Mouse (Mus musculus): Measurements from ENCODE around the gene Cdk20. TPM values are rescaled to one million over a fixed set of nuclear protein-coding genes. Genes with fewer than 3 reads are reported as not detected.

Gene Cdk20
- polyA plus RNA-seq, 1 experiment from 2014 or later: 4.0 TPM

- no peak overlapping the region for H3K27ac ChIP-seq (ENCODE audit: poor library complexity, severe bottlenecking)
- WGBS: 83% methylated on average over 6 of the region's 6 CpGs
- no peaks in the 10 kb centered on the region for H3K27me3 ChIP-seq (replicated peaks)
- H3K4me3 ChIP-seq: no peak overlapping the region
- no peak overlapping the region for H3K4me2 ChIP-seq
- no peaks in the 10 kb centered on the region for H3K36me3 ChIP-seq
- H3K4me1 ChIP-seq (replicated peaks): peaks cover 9% of the 10 kb centered on the region
- no peak for ATAC-seq (ENCODE audit: insufficient number of reproducible peaks, low FRiP score)
- no peak overlapping the region for H3K9ac ChIP-seq
- H3K9me3 ChIP-seq (replicated peaks): no peaks in the 10 kb centered on the region
Measured at GRCm38 (mm10) chr13:64422607-64422957, 9.5 kb upstream of the Cdk20 start.

GRCm38 (mm10) chr13:64424347-64424746, 7.8 kb upstream of the Cdk20 start:
- H3K27me3 ChIP-seq (replicated peaks): no peaks in the 10 kb centered on the region
- H3K9me3 ChIP-seq (replicated peaks): no peaks in the 10 kb centered on the region
- H3K4me2 ChIP-seq: no peak overlapping the region
- H3K9ac ChIP-seq: no peak overlapping the region
- H3K4me3 ChIP-seq: no peak overlapping the region
- no peak for ATAC-seq (ENCODE audit: insufficient number of reproducible peaks, low FRiP score)
- H3K4me1 ChIP-seq (replicated peaks): peaks cover 9% of the 10 kb centered on the region
- 63% methylated on average over 3 of the region's 3 CpGs for WGBS
- no peaks in the 10 kb centered on the region for H3K36me3 ChIP-seq
- no peak overlapping the region for H3K27ac ChIP-seq (ENCODE audit: poor library complexity, severe bottlenecking)

DNA sequence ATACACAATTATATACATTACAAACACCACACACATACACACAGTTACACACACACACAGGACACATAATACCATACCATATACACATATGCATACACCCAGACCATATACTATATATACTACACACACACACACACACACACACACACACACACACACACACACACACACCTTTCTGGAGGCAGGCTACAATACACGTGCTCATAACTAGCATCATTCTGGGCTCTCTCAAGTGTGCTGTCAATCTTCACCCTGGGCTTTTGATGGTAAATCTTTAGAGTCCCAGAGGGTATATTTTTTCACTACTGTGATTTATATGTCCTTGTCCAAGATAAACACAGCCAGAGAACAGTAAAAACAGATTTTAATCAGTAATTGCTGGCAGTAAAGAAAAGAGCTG, 6.8 kb upstream of the Cdk20 start:
- H3K4me3 ChIP-seq: no peak overlapping the region
- no peak overlapping the region for H3K9ac ChIP-seq
- H3K27ac ChIP-seq (ENCODE audit: poor library complexity, severe bottlenecking): no peak overlapping the region
- no peak for ATAC-seq (ENCODE audit: insufficient number of reproducible peaks, low FRiP score)
- no peaks in the 10 kb centered on the region for H3K9me3 ChIP-seq (replicated peaks)
- 64% methylated on average over 1 of the region's 1 CpGs for WGBS
- no peaks in the 10 kb centered on the region for H3K27me3 ChIP-seq (replicated peaks)
- H3K4me1 ChIP-seq (replicated peaks): peaks cover 9% of the 10 kb centered on the region
- H3K4me2 ChIP-seq: no peak overlapping the region
- no peaks in the 10 kb centered on the region for H3K36me3 ChIP-seq

GRCm38 (mm10) chr13:64429328-64429727, 2.8 kb upstream of the Cdk20 start:
- no peaks in the 10 kb centered on the region for H3K9me3 ChIP-seq (replicated peaks)
- H3K36me3 ChIP-seq: no peaks in the 10 kb centered on the region
- H3K4me1 ChIP-seq (replicated peaks): peaks cover 10% of the 10 kb centered on the region
- WGBS: 10% methylated on average over 1 of the region's 1 CpGs
- H3K9ac ChIP-seq: no peak overlapping the region
- no peak overlapping the region for H3K4me2 ChIP-seq
- no peak overlapping the region for H3K27ac ChIP-seq (ENCODE audit: poor library complexity, severe bottlenecking)
- no peaks in the 10 kb centered on the region for H3K27me3 ChIP-seq (replicated peaks)
- no peak overlapping the region for H3K4me3 ChIP-seq
- ATAC-seq (ENCODE audit: insufficient number of reproducible peaks, low FRiP score): no peak

DNA sequence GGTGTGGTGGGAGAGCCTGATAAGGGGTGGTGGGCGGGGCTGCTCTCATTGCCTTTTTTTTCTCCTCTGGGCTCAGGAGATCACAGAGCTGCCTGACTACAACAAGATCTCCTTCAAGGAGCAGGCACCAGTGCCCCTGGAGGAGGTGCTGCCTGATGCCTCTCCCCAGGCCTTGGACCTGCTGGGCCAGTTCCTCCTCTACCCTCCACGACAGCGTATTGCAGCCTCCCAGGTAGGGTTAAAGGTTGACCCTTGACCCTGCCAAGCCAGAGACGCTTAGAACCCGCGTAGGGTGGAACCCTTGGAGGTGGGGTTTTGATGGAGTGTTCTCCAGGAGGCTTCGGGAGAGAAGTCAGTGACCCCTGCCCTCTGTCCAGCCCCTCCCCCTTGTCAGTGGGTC, 5.7 kb downstream of the Cdk20 start:
- Histone ChIP-seq H3K9ac (no peak overlapping the region), H3K4me3 (no peak overlapping the region), H3K9me3 (replicated peaks) (no peaks in the 10 kb centered on the region), H3K27me3 (replicated peaks) (no peaks in the 10 kb centered on the region), H3K36me3 (no peaks in the 10 kb centered on the region), H3K4me1 (replicated peaks) (peaks cover 5% of the 10 kb centered on the region; the same call in 1 of the 2 replicates), H3K27ac (ENCODE audit: poor library complexity, severe bottlenecking) (no peak overlapping the region), H3K4me2 (no peak overlapping the region)
- ATAC-seq (ENCODE audit: insufficient number of reproducible peaks, low FRiP score): no peak
- WGBS: 71% methylated on average over 7 of the region's 7 CpGs

DNA sequence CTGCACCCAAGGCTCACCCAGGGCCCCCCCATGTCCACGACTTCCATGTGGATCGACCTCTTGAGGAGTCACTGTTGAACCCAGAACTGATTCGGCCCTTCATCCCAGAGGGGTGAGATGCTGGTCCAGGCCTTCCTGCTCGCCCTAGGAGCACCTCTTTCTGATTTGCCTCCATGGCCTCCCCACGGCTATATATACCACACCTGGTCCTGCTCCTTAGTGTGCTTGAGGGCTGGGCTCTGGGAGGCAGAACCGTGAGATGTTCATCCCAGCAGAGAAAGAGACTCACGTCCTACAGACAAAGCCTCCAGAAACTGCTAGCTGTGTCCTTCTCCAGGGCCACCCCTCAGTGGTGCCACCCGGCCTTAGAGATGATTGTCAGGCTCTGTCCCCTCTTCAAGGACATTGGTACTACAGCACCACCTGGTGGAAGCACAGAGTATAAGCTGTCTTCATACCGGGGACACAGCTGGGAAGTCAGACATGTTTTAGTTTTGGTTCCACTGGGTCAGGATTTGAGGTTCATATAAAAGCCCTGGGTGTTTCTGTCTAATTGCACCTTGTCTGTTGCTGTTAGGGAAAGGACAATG, 6.8 kb downstream of the Cdk20 start:
- no peaks in the 10 kb centered on the region for H3K9me3 ChIP-seq (replicated peaks)
- no peaks in the 10 kb centered on the region for H3K4me1 ChIP-seq (replicated peaks)
- no peak overlapping the region for H3K4me3 ChIP-seq
- 49% methylated on average over 9 of the region's 9 CpGs for WGBS
- no peak overlapping the region for H3K4me2 ChIP-seq
- H3K9ac ChIP-seq: no peak overlapping the region
- 0 out of 2 replicates have a peak, but pooled peaks have one; percentile 50 for ATAC-seq (ENCODE audit: insufficient number of reproducible peaks, low FRiP score)
- H3K27ac ChIP-seq (ENCODE audit: poor library complexity, severe bottlenecking): no peak overlapping the region
- no peaks in the 10 kb centered on the region for H3K36me3 ChIP-seq
- H3K27me3 ChIP-seq (replicated peaks): no peaks in the 10 kb centered on the region

DNA sequence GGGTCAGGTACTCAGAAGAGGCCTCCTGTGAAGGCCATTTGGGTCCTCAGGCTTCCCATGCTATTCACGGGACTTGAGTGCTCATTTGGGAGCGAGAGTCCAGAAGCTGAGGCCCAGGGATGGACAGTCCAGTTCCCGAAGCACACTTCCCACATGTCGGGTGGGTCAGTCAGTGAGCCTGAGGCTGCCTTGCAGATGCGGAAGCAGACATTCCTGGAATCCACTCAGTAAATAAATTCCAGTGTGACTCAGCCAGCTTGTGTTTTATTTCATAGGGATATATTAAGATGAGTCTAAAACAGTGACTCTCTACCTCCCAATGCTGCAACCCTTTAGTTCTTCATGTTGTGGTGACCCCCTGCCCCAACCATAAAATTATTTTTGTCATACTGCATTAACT, 7.4 kb downstream of the Cdk20 start:
- no peak overlapping the region for H3K27ac ChIP-seq (ENCODE audit: poor library complexity, severe bottlenecking)
- no peaks in the 10 kb centered on the region for H3K36me3 ChIP-seq
- H3K9me3 ChIP-seq (replicated peaks): no peaks in the 10 kb centered on the region
- no peak overlapping the region for H3K9ac ChIP-seq
- H3K4me1 ChIP-seq (replicated peaks): no peaks in the 10 kb centered on the region
- no peak overlapping the region for H3K4me2 ChIP-seq
- 68% methylated on average over 5 of the region's 5 CpGs for WGBS
- ATAC-seq (ENCODE audit: insufficient number of reproducible peaks, low FRiP score): no peak
- no peak overlapping the region for H3K4me3 ChIP-seq
- H3K27me3 ChIP-seq (replicated peaks): no peaks in the 10 kb centered on the region

- H3K4me1 ChIP-seq (replicated peaks): no peaks in the 10 kb centered on the region
- H3K9ac ChIP-seq: no peak overlapping the region
- ATAC-seq (ENCODE audit: insufficient number of reproducible peaks, low FRiP score): no peak
- H3K9me3 ChIP-seq (replicated peaks): no peaks in the 10 kb centered on the region
- H3K4me3 ChIP-seq: no peak overlapping the region
- H3K4me2 ChIP-seq: no peak overlapping the region
- H3K36me3 ChIP-seq: no peaks in the 10 kb centered on the region
- no peak overlapping the region for H3K27ac ChIP-seq (ENCODE audit: poor library complexity, severe bottlenecking)
- no peaks in the 10 kb centered on the region for H3K27me3 ChIP-seq (replicated peaks)
- WGBS: 50% methylated on average over 4 of the region's 4 CpGs
Measured at GRCm38 (mm10) chr13:64440592-64440991, 8.5 kb downstream of the Cdk20 start.

DNA sequence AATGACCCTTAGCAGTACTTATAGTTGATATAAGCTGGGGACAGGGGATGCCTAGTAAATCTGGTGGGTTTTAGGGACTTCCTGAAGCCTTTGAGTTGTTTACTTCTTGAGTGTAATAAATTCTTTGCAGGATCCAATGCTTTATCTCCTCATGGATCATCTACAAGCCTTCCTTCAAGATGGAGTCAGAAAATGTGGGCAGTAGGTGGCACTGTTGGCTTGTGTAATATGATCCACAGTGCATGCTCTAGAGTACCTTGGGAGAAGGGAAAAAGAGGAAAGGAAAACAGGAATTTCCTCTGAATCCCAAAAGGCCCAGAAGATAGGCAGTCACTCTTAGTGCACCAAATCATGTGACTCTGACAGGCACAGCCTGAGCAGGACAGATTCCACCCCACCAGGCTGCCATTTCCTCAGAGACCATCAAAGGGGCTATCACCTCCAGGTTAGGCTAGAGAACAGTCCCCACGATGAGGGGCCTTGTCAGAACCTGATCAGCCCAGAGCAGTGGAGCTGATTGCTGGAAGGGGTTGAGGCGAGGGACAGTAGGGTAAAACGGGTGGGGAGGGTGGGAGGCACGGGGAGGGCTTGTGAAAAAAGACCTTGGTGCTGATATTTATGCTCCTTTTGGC, 11.3 kb downstream of the Cdk20 start:
- Histone ChIP-seq H3K9me3 (replicated peaks) (no peaks in the 10 kb centered on the region), H3K36me3 (no peaks in the 10 kb centered on the region), H3K9ac (no peak overlapping the region), H3K4me1 (replicated peaks) (no peaks in the 10 kb centered on the region), H3K27me3 (replicated peaks) (no peaks in the 10 kb centered on the region), H3K4me3 (no peak overlapping the region), H3K4me2 (no peak overlapping the region), H3K27ac (ENCODE audit: poor library complexity, severe bottlenecking) (no peak overlapping the region)
- 47% methylated on average over 4 of the region's 4 CpGs for WGBS
- no peak for ATAC-seq (ENCODE audit: insufficient number of reproducible peaks, low FRiP score)

- WGBS: 67% methylated on average over 9 of the region's 9 CpGs
- H3K27ac ChIP-seq (ENCODE audit: poor library complexity, severe bottlenecking): no peak overlapping the region
- no peaks in the 10 kb centered on the region for H3K9me3 ChIP-seq (replicated peaks)
- H3K4me1 ChIP-seq (replicated peaks): no peaks in the 10 kb centered on the region
- no peak overlapping the region for H3K4me3 ChIP-seq
- no peaks in the 10 kb centered on the region for H3K36me3 ChIP-seq
- no peak overlapping the region for H3K4me2 ChIP-seq
- H3K9ac ChIP-seq: no peak overlapping the region
- ATAC-seq (ENCODE audit: insufficient number of reproducible peaks, low FRiP score): no peak
- no peaks in the 10 kb centered on the region for H3K27me3 ChIP-seq (replicated peaks)
Measured at GRCm38 (mm10) chr13:64445254-64445920, 13.3 kb downstream of the Cdk20 start.

DNA sequence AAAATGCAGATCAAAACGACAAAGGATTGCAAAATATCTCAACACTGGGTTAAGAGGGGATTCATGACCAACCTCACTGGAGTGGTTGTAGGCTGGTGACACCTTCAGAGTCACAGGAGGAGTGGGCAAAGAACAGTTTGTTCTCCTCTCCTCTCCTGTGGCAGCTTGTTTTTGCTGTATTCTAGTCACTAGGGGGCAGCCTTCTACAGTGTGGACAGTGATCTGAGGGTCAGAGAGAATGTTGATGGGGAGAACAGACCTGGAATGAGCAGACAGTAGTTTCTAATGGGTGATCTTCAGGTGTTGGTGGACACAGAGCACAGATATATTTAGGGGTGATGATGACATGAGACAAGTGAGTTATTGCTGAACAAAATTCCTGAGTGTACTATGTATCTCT, 15.8 kb downstream of the Cdk20 start:
- H3K9me3 ChIP-seq (replicated peaks): no peaks in the 10 kb centered on the region
- no peak overlapping the region for H3K27ac ChIP-seq (ENCODE audit: poor library complexity, severe bottlenecking)
- 0% methylated on average over 1 of the region's 1 CpGs for WGBS
- no peaks in the 10 kb centered on the region for H3K27me3 ChIP-seq (replicated peaks)
- H3K4me2 ChIP-seq: no peak overlapping the region
- no peaks in the 10 kb centered on the region for H3K4me1 ChIP-seq (replicated peaks)
- no peak overlapping the region for H3K9ac ChIP-seq
- H3K36me3 ChIP-seq: no peaks in the 10 kb centered on the region
- no peak overlapping the region for H3K4me3 ChIP-seq
- ATAC-seq (ENCODE audit: insufficient number of reproducible peaks, low FRiP score): no peak
